Mouse (Mus musculus): ENCODE results near the gene Adra1d.

The Adra1d gene

GRCm38 (mm10) chr2:131561891-131562585 lies at the start of gene Adra1d:
TSS of gene Adra1d (minus strand) at chr2:131562283.
- no peak for DNase-seq

GRCm38 (mm10) chr2:131601881-131602280 lies 39.8 kb upstream of the Adra1d start:
- no peak for DNase-seq

GRCm38 (mm10) chr2:131594871-131595270 lies 32.8 kb upstream of the Adra1d start:
- DNase-seq = no peak

- no peak for DNase-seq
Measured at GRCm38 (mm10) chr2:131587521-131587920, 25.4 kb upstream of the Adra1d start.

- DNase-seq = no peak
Measured at GRCm38 (mm10) chr2:131581506-131581905, 19.4 kb upstream of the Adra1d start.

- peak; percentile 28 for DNase-seq
Measured at GRCm38 (mm10) chr2:131562586-131563122, 571 bp upstream of the Adra1d start.

- no peak for DNase-seq
Measured at GRCm38 (mm10) chr2:131561344-131561870, 676 bp downstream of the Adra1d start.

- DNase-seq = no peak
Measured at GRCm38 (mm10) chr2:131560205-131560919, 1.7 kb downstream of the Adra1d start.

- no peak for DNase-seq
Measured at GRCm38 (mm10) chr2:131557896-131558295, 4.2 kb downstream of the Adra1d start.

GRCm38 (mm10) chr2:131552736-131553400 lies 9.2 kb downstream of the Adra1d start:
- no peak for DNase-seq

GRCm38 (mm10) chr2:131551701-131552620 lies 10.1 kb downstream of the Adra1d start:
- no peak for DNase-seq

- DNase-seq = no peak
Measured at GRCm38 (mm10) chr2:131550906-131551305, 11.2 kb downstream of the Adra1d start.

GRCm38 (mm10) chr2:131550474-131550873 lies 11.6 kb downstream of the Adra1d start:
- no peak for DNase-seq

GRCm38 (mm10) chr2:131549090-131549489 lies 13.0 kb downstream of the Adra1d start:
- DNase-seq = no peak

GRCm38 (mm10) chr2:131548330-131548729 lies 13.8 kb downstream of the Adra1d start:
- no peak for DNase-seq

- DNase-seq = no peak
Measured at GRCm38 (mm10) chr2:131546745-131547408, 15.2 kb downstream of the Adra1d start.

- DNase-seq = no peak
Measured at GRCm38 (mm10) chr2:131546308-131546700, 15.8 kb downstream of the Adra1d start.

GRCm38 (mm10) chr2:131545386-131546307 lies 16.4 kb downstream of the Adra1d start:
- DNase-seq = peak; percentile 20

- no peak for DNase-seq
Measured at GRCm38 (mm10) chr2:131542531-131542930, 19.6 kb downstream of the Adra1d start.

- peak; percentile 68 for DNase-seq
Measured at GRCm38 (mm10) chr2:131541686-131542085, 20.4 kb downstream of the Adra1d start.

Measured in cerebellum, adult 11-12 months (tissue).